Mouse (Mus musculus) thymus, adult 18-20 months (tissue): ENCODE measurements around the gene Dkkl1.

Experiments used
- DNase-seq, 2 experiments: peaks; one replicate each; pipeline ENCODE4 v3.0.0; 2022; ENCODE audit warnings: mixed read lengths in 2 of 2

Dkkl1 gene

GRCm38 (mm10) chr7:45229046-45229445 lies 17.1 kb upstream of the Dkkl1 start:
- no peak for DNase-seq

- DNase-seq, result no peak
These were observed 16.6 kb upstream of the Dkkl1 start for GRCm38 (mm10) chr7:45228548-45228947.

GRCm38 (mm10) chr7:45226421-45226820 lies 14.5 kb upstream of the Dkkl1 start:
- no peak for DNase-seq

- DNase-seq, result no peak
These were observed 12.9 kb upstream of the Dkkl1 start for GRCm38 (mm10) chr7:45224826-45225225.

- no peak for DNase-seq
These were observed 9.7 kb upstream of the Dkkl1 start for GRCm38 (mm10) chr7:45221680-45222079.

- DNase-seq, result no peak
These were observed 4.7 kb upstream of the Dkkl1 start for GRCm38 (mm10) chr7:45216442-45217183.

- no peak for DNase-seq
These were observed 3.9 kb upstream of the Dkkl1 start, which contains the start of gene Tead2 for GRCm38 (mm10) chr7:45215673-45216441. Gene Tead2 (plus strand): TSS chr7:45215753.

- no peak for DNase-seq
These were observed 1.8 kb upstream of the Dkkl1 start for GRCm38 (mm10) chr7:45213708-45214107.

- DNase-seq, result no peak
These were observed 409 bp upstream of the Dkkl1 start for GRCm38 (mm10) chr7:45212356-45212755.

GRCm38 (mm10) chr7:45211070-45211469 lies 877 bp downstream of the Dkkl1 start:
- no peak for DNase-seq

- DNase-seq, result no peak
These were observed 3.7 kb downstream of the Dkkl1 start for GRCm38 (mm10) chr7:45208260-45208659.

- DNase-seq, result peak; percentile 91 to 95
These were observed 7.4 kb downstream of the Dkkl1 start, which contains the start of gene Ccdc155 for GRCm38 (mm10) chr7:45204380-45205143. Gene Ccdc155 (minus strand): TSS chr7:45204892.

- no peak for DNase-seq
These were observed 9.3 kb downstream of the Dkkl1 start for GRCm38 (mm10) chr7:45202654-45203053.

GRCm38 (mm10) chr7:45198961-45199360 lies 13.0 kb downstream of the Dkkl1 start:
- DNase-seq, result no peak

- DNase-seq, result no peak
These were observed 13.5 kb downstream of the Dkkl1 start for GRCm38 (mm10) chr7:45198435-45198834.

- DNase-seq, result no peak
These were observed 15.0 kb downstream of the Dkkl1 start for GRCm38 (mm10) chr7:45196994-45197393.

- DNase-seq, result no peak
These were observed 15.8 kb downstream of the Dkkl1 start for GRCm38 (mm10) chr7:45196176-45196535.

- DNase-seq, result no peak
These were observed 16.4 kb downstream of the Dkkl1 start for GRCm38 (mm10) chr7:45195341-45196175.

- no peak for DNase-seq
These were observed 17.8 kb downstream of the Dkkl1 start for GRCm38 (mm10) chr7:45193871-45194785.

- DNase-seq, result no peak
These were observed 18.5 kb downstream of the Dkkl1 start for GRCm38 (mm10) chr7:45193406-45193805.

- DNase-seq, result no peak
These were observed 19.2 kb downstream of the Dkkl1 start for GRCm38 (mm10) chr7:45192585-45193310.
